Mouse (Mus musculus): ENCODE measurements around the gene Aox2. TPM values are rescaled to one million over a fixed set of nuclear protein-coding genes. Genes with fewer than 3 reads are reported as not detected.

Gene Aox2
- polyA plus RNA-seq, 1 experiment, result not detected

DNA sequence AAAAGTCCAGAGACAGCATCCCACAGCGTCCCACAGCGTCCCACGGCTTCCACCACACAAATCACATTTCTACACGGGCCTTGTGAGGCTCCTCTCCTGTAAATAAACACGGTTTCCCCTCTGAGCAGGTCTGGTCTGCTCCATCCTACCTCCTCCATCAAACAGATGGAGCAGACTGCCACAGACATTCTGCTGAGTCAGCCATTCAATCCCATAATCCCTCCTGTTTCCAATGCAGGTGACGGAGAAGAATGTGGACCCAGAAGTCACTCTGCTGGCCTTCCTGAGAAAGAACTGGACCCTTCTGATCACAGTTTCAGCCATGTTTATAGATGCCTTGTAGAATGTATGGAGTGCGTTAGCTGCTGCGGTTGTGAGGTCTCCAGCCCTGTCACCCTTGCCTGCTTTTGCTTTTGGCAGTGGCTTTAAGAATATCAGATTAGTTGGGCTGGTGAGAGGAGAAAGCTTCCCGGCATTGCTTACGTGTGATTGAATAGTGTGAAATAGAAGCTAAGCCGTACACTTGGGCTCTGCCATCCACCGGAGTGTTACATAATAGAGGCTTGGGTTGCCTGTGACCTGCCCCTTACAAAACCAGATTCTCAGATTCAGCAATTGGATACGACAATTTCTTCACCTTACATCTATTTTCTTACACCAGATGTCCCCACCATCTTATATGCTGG lies 3.0 kb downstream of the Aox2 start:
- Histone ChIP-seq H3K27me3 (ENCODE audit: control insufficient read depth) (no peaks in the 10 kb centered on the region), H3K4me1 (ENCODE audit: control insufficient read depth) (no peaks in the 10 kb centered on the region), H3K36me3 (ENCODE audit: control insufficient read depth) (no peaks in the 10 kb centered on the region), H3K4me3 (replicated peaks) (no peak overlapping the region), H3K9me3 (ENCODE audit: control insufficient read depth, low read length) (no peaks in the 10 kb centered on the region)
- TF ChIP-seq TAL1 (IDR thresholded peaks at IDR 0.05; ENCODE audit: low read length) (no peak), GATA1 (IDR thresholded peaks at IDR 0.05; ENCODE audit: low read length) (no peak)

DNA sequence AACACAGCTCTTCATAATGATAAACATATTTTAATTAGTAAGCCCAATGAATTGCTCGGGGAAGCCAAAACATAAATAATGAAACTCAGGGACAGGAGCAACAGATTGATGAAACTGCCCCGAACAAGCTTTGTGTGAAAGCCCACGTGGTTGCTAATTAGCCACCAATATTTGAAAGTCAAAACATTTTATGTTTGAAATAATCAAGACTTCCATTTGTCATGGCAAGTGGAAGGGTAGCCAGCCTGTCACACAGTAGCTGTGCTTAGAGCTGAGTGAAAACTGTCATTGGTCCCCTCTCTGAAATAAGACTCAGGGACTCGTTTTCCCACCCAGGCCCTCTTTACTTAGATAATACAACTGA lies 3.5 kb downstream of the Aox2 start:
- no peaks in the 10 kb centered on the region for H3K27me3 ChIP-seq (ENCODE audit: control insufficient read depth)
- no peaks in the 10 kb centered on the region for H3K9me3 ChIP-seq (ENCODE audit: control insufficient read depth, low read length)
- no peaks in the 10 kb centered on the region for H3K4me1 ChIP-seq (ENCODE audit: control insufficient read depth)
- H3K4me3 ChIP-seq (replicated peaks), result no peak overlapping the region
- no peaks in the 10 kb centered on the region for H3K36me3 ChIP-seq (ENCODE audit: control insufficient read depth)
- no peak for TF ChIP-seq TAL1 (IDR thresholded peaks at IDR 0.05; ENCODE audit: low read length)
- TF ChIP-seq GATA1 (IDR thresholded peaks at IDR 0.05; ENCODE audit: low read length), result no peak

DNA sequence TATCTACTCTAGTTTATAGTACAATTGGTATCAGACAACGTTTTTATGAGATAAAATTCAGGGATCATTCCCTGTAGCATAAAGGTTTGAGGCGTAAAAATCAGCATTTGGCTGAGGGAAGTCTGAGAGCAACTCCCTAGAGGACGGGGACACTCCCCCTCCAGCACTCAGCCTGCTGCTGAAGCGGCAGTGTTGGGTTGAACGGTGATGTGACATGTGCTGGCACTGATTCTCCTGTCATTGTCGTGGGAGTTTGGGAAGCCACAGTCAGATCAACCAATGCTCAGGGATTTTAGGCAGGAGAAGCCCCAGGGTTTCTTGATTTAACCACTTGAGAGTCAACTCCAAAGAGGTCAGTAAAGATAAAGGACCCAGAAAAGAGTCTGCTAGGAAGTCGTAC lies 6.4 kb downstream of the Aox2 start:
- no peaks in the 10 kb centered on the region for H3K9me3 ChIP-seq (ENCODE audit: control insufficient read depth, low read length)
- H3K36me3 ChIP-seq (ENCODE audit: control insufficient read depth), result no peaks in the 10 kb centered on the region
- no peaks in the 10 kb centered on the region for H3K27me3 ChIP-seq (ENCODE audit: control insufficient read depth)
- no peak overlapping the region for H3K4me3 ChIP-seq (replicated peaks)
- TF ChIP-seq TAL1 (IDR thresholded peaks at IDR 0.05; ENCODE audit: low read length), result no peak
- no peak for TF ChIP-seq GATA1 (IDR thresholded peaks at IDR 0.05; ENCODE audit: low read length)
- no peaks in the 10 kb centered on the region for H3K4me1 ChIP-seq (ENCODE audit: control insufficient read depth)

DNA sequence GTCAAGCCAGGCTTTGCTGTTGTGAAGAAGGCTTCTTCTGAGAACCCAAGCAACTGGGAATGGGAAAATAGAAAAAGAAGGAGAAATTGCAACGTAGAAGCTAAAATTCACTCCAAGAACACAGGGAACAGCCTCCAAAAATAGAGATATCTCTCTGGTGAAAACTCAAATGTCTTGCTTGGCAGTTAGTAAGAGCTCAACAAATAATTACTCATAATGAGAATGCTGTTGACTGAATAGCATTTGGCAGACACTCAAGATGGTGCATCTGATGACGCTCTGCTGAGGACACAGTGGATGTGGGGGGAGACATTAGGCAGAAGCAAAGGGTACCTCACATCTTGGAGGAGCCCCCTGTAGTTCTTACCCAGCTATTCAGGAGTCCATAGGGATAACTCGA lies 10.0 kb downstream of the Aox2 start:
- TF ChIP-seq TAL1 (IDR thresholded peaks at IDR 0.05; ENCODE audit: low read length) (no peak), GATA1 (IDR thresholded peaks at IDR 0.05; ENCODE audit: low read length) (no peak)
- H3K36me3 ChIP-seq (ENCODE audit: control insufficient read depth), result no peaks in the 10 kb centered on the region
- H3K27me3 ChIP-seq (ENCODE audit: control insufficient read depth), result no peaks in the 10 kb centered on the region
- no peak overlapping the region for H3K4me3 ChIP-seq (replicated peaks)
- no peaks in the 10 kb centered on the region for H3K9me3 ChIP-seq (ENCODE audit: control insufficient read depth, low read length)
- no peaks in the 10 kb centered on the region for H3K4me1 ChIP-seq (ENCODE audit: control insufficient read depth)

DNA sequence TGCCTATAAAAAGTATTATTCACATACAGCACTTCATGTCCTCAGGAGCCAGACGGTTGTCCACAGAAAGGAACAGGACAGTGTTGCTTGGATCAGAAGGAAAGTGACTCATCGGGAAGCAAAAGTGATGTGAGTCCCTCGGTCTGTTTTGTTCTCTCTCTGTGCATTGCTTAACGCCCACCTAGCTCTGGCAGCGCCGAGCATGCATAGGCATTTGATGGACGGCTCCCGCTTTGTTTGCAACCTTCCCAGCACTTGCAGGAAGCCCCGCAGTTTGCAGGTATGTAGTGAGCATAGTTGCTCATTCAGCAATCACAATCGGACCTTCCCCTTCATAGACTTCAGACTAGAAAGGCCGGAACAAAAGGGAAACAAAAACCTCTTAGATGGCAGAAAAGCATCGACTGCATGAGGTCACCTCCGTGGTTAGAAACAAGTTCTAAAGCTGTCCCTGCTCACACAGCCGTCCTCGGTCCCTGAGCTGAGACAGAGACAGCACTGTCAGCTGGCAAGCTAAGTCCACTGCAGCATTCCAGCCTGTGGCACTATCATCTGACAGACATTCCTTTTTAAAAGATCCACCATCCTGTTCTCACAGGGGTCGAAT lies 11.8 kb downstream of the Aox2 start:
- no peak overlapping the region for H3K4me3 ChIP-seq (replicated peaks)
- no peaks in the 10 kb centered on the region for H3K27me3 ChIP-seq (ENCODE audit: control insufficient read depth)
- TF ChIP-seq GATA1 (IDR thresholded peaks at IDR 0.05; ENCODE audit: low read length), result no peak
- TF ChIP-seq TAL1 (IDR thresholded peaks at IDR 0.05; ENCODE audit: low read length), result no peak

DNA sequence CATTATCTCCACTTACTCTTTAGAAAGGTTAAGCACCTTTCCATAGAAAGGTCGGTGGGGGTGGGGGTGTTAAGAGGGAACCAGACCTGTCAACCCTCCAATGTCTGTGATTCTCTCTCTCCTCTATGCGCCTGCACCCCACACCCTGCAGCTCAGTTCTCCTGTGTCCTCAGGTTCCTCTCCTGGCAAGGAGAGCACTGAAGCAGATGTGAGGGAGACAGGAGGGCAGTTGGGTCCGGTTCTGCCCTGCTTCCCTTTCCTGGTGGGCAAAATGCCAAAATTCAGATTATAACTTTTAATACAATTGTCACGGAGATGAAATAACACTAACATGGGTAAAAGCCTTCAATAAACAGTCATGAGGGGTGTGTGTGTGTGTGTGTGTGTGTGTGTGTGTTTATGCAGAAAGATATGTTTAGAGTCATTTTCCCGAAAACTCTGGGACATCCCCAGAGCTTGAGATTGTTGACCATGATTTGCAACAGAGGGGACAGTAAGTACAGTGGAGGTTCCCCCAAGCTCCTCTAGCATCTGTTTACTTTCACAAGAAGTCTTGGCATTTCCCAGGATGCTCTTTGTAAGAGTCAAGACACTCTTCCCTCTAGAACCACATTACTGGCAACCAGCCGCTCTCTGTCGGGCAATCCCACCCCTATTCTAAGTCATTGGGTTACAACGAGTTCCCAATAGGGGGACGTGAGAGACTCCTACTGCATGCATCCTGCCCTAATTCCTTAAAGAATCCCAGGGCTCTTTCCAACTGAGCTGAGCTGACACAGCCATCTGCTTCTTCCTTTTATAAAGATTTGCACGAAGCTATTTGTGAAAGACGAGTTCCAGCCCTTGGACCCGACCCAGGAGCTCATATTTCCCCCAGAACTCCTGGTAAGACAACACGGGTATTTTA lies 13.5 kb downstream of the Aox2 start:
- no peak overlapping the region for H3K4me3 ChIP-seq (replicated peaks)
- H3K4me1 ChIP-seq (ENCODE audit: control insufficient read depth), result no peaks in the 10 kb centered on the region
- H3K27me3 ChIP-seq (ENCODE audit: control insufficient read depth), result no peaks in the 10 kb centered on the region
- no peaks in the 10 kb centered on the region for H3K9me3 ChIP-seq (ENCODE audit: control insufficient read depth, low read length)
- H3K36me3 ChIP-seq (ENCODE audit: control insufficient read depth), result no peaks in the 10 kb centered on the region
- TF ChIP-seq TAL1 (IDR thresholded peaks at IDR 0.05; ENCODE audit: low read length) (no peak), GATA1 (IDR thresholded peaks at IDR 0.05; ENCODE audit: low read length) (no peak)

More for the DNA sequence above, 11.8 kb downstream of the Aox2 start:
- Histone ChIP-seq H3K36me3 (ENCODE audit: control insufficient read depth) (no peaks in the 10 kb centered on the region), H3K9me3 (ENCODE audit: control insufficient read depth, low read length) (no peaks in the 10 kb centered on the region), H3K4me1 (ENCODE audit: control insufficient read depth) (no peaks in the 10 kb centered on the region)

DNA sequence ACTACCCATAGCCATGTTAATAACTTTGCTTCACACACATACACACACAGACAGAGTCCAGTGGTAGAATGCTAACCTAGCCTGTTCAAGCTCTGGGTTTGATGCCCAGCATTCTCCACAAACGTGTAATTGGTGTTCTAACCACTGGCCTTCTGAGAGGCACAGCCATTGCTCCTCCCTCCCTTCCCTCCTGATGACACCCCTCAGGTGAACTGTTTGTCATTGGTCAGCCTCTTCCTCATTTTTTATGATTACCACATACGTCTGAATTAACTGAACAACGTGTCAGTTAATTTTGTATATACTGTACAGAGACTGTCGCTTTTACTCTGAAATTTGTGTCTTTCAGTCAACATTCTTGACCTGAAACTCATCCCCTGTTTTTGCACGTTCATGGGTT lies 16.6 kb downstream of the Aox2 start:
- H3K36me3 ChIP-seq (ENCODE audit: control insufficient read depth), result no peaks in the 10 kb centered on the region
- H3K9me3 ChIP-seq (ENCODE audit: control insufficient read depth, low read length), result no peaks in the 10 kb centered on the region
- H3K27me3 ChIP-seq (ENCODE audit: control insufficient read depth), result no peaks in the 10 kb centered on the region
- no peak overlapping the region for H3K4me3 ChIP-seq (replicated peaks)
- no peaks in the 10 kb centered on the region for H3K4me1 ChIP-seq (ENCODE audit: control insufficient read depth)
- TF ChIP-seq GATA1 (IDR thresholded peaks at IDR 0.05; ENCODE audit: low read length), result no peak
- no peak for TF ChIP-seq TAL1 (IDR thresholded peaks at IDR 0.05; ENCODE audit: low read length)

DNA sequence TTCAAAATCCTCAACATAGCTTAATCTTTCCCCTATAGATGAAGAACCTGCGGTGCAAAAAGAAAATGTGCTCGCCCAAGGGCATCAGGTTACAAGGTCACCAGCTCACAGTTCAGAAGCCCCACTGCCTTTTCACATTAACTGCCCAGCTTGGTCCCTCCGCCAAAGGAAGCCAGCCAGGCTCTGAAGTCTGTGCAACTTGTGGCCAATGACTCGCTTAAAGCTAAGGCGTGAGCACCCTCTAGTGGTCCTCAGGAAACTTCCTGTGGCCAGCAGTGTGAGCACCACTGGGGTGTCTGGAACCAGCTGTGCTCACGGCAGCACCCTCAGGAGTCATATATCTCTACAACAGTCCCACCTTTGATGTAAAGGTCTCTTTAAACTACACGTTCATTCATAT lies 18.2 kb downstream of the Aox2 start:
- Histone ChIP-seq H3K9me3 (ENCODE audit: control insufficient read depth, low read length) (no peaks in the 10 kb centered on the region), H3K4me1 (ENCODE audit: control insufficient read depth) (no peaks in the 10 kb centered on the region), H3K36me3 (ENCODE audit: control insufficient read depth) (no peaks in the 10 kb centered on the region), H3K4me3 (replicated peaks) (no peak overlapping the region), H3K27me3 (ENCODE audit: control insufficient read depth) (no peaks in the 10 kb centered on the region)
- no peak for TF ChIP-seq GATA1 (IDR thresholded peaks at IDR 0.05; ENCODE audit: low read length)
- TF ChIP-seq TAL1 (IDR thresholded peaks at IDR 0.05; ENCODE audit: low read length), result no peak

DNA sequence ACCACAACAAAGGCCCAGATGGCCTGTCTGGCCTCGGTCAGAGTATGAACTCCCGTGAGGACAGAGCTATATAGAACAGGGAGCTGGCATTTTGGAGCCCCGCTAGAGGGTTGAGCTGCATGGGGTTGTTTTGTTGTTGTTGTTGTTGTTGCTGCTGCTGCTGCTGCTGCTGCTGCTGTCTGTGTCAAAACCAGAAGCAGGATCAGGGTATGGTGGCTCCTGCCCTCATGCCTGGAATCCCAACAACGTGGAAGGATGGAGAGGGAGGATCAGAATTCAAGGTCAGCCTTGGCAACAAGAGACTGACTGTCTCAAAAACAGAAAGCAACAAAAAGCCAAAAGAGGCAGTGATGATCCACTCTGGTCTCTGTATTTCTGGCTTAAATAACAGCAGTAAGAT lies 18.7 kb downstream of the Aox2 start:
- Histone ChIP-seq H3K4me1 (ENCODE audit: control insufficient read depth) (no peaks in the 10 kb centered on the region), H3K27me3 (ENCODE audit: control insufficient read depth) (no peaks in the 10 kb centered on the region), H3K36me3 (ENCODE audit: control insufficient read depth) (no peaks in the 10 kb centered on the region), H3K9me3 (ENCODE audit: control insufficient read depth, low read length) (no peaks in the 10 kb centered on the region), H3K4me3 (replicated peaks) (no peak overlapping the region)
- TF ChIP-seq GATA1 (IDR thresholded peaks at IDR 0.05; ENCODE audit: low read length), result no peak
- no peak for TF ChIP-seq TAL1 (IDR thresholded peaks at IDR 0.05; ENCODE audit: low read length)
